Mouse (Mus musculus) ES-CJ7 (cell line): ENCODE results near the gene Ryr2.
A peak's percentile ranks its signal among the peaks of the same experiment; 100 is the strongest.
"Not testable (repeated sequence)": the region's sequence is repeated elsewhere in the genome, so short reads cannot be mapped to it uniquely, and the experiment has no call there.

Experiments
- DNase-seq: peaks from one replicate; pipeline ENCODE4 v3.0.0; 2011; ENCODE audit warnings: low read depth, low spot score

Ryr2 gene

DNA sequence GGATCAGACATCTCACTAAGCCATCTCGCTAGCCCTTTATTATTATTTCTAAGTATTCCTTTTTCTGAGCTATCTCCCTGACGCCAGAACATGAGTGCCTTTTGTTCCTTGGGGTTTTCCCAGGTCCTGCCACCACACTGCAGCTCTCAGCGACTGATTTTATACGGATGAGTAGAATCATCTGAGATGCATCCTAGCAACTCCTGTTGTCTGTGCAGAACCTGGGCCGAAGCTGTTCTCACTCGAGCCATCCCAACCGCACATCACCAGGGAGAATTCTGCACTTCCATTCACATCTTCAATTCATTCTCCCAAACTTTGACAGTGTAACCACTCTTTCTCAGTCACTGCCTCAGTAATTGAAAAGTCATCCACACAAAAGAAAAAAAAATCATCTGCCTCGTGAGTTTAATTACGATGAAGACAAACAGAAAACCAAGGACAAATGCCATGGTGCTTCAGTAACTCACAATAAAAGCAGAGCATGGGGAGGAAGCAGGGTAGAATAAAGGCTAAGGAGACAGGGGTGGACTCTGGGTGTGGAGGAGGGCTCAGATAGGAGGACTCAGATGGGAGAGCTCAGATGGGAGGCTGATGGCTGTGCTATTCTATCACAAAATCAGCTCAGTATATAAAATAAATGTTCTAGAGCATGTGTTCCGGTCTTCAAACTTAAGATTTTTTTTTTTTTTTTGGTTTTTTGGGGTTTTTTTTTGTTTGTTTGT, 226.1 kb downstream of the Ryr2 start:
- no peak for DNase-seq

DNA sequence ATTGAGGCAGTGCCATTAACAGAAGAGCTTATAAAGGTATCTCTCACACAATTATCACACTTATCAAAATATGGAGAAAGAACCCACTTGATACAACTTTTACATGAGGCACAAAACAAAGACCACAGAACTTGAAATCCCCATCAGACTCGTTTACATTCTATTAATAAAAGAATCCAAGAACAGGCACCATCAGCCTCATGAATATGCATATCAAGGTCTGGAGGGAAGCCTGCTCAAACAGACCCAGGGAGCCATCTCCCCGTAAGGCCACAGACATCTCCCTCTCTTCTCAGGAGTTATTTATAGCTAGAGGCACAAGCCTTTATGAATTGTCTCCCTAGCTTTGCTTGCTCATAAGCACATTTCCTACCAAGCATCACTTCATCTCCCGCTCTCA, 227.7 kb downstream of the Ryr2 start:
- DNase-seq: no peak

DNA sequence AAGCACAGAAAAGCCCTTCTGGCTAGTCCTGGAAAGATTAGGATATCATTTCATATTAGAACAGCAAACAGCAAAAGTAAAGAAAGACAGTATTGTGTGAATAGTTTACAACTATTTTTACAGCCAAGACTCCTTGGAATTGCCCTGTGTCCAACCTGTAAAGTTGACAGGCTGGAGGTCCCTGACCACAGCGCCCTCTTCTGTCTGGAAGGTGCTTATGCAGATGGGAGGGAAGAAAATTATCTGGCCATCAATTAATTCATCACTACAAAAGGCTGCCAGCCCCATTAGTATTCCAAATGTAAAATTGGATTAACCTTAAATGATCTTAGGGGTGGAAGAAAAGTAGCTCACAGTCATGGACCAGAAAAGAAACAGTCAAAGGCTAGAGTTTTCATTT, 231.9 kb downstream of the Ryr2 start:
- peak; percentile 29 for DNase-seq

DNA sequence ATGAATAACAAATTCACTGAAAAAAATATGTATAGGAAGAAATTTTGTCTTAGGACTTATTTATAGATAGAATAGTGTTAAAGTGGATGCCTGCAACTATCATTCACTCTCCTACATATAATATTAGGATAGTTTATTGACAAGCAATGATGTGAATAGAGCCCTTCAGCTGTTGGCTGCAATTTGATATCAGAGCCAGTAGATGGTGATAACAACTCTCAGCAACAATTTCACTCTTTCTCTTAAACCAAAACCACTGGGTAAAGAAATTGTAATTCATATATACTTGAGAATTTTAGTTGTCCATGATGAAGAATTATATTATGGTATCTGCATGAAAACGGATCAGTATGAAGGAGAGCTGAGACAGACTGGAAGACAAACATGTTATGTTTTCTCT, 236.8 kb downstream of the Ryr2 start:
- DNase-seq: no peak

DNA sequence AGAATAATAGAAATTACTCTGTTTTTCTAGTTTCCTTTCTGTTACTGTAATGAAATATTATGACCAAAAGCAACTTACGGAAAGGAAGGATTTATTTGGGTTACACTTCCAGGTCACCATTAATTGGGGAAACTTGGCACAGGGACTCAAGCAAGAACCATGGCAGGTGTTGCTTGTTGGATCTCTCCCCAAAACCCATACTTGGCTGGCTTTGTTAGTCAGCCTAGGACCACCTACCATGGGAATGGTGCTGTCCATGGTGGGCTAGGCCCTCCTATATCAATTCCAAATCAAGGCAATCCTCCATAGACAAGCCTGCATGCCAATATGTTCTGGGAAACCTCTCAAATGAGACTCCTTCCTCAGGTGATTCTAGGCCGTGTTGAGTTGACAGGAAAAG, 237.3 kb downstream of the Ryr2 start:
- no peak for DNase-seq

DNA sequence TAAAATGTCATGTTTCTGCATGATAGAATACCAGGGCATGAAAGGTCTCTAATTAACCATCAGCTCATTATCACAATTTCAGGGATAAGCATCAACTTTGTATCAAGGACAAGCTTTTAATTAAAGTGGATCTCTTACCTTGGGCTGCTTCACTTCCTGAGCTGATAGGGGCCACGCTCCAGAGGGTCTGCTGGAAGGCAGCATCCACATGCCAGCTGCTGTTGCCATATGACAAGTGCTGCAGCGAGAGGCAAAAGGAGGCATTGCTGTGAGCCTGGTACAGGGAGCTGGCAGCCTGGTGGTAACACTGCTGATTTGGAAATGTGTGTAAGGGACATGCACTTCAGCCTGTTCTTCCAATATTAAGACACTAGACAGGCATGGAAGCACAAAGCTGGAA, 237.8 kb downstream of the Ryr2 start:
- DNase-seq: no peak

DNA sequence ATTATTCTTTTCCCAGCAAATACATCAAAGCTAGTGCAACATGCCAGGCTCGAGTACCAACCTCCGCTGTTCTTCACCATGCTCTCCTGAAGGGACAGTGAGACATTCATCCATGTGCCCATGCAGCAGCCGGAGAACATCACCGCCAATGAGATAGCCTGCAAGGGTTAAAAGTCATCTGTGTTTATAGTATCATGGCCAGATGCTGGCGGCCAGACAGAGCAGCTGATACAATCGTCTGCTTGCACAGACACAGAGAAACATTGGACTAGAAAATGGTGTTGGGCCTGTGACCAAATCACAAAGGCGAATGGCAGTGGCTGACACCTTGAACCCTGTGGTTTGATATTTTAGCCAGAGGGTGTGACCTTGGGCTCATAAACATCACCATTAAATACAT, 238.7 kb downstream of the Ryr2 start:
- DNase-seq: no peak

DNA sequence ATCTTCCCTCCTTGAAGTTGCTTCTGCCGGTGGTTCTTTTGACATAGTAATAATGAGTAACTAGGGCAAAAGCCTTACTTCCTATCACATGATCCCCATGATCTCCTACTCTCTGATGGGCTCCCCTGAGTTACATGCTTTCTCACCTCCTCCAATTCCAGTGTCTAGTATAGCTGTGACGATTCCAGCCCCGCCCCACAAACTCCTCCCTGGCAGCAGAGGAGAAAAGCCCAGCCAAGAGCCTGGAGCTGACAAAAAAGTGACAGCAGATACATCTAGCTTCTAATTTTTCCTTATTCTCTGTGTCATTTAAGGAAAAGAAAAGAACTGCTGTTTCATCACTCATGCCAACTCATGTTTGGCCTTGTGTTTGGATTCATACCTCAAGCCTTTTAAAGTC, 241.5 kb downstream of the Ryr2 start:
- peak; percentile 10 for DNase-seq

DNA sequence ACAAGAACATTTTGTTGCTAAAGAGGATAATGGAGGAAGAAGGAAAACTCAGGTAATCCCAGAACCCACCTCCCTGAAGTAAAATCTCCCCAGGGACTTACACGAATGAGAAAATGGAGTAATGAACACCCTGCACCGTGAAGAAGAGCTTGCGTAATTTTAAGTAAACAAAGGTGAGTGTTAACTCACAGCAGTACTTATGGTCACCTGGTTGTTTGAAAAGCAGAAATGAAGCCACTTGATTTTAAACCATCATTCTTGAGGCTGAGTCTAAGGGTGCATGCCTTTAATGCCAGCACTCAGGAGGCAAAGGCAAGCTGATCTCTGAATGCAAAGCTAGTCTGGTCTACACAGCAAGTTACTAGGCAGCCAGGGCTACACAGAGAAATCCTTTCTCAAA, 255.1 kb downstream of the Ryr2 start:
- no peak for DNase-seq

DNA sequence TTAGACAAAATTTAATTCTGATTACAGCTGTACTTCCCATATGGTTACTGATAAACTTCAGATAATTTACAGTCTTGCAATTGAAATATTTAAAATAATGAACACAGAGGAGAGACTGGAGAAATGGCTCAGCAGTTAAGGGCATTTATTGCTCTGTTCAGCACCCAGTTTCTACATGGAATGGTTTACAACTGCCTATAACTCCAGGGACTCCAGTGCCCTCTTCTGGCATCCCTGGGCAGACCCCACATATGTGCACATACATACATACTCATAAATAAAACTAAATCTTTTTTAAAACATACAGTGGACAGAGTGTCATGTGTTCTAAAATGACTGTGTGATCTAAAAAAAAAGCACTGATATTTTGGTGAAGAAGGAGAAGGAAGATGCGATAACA, 262.9 kb downstream of the Ryr2 start:
- no peak for DNase-seq

DNA sequence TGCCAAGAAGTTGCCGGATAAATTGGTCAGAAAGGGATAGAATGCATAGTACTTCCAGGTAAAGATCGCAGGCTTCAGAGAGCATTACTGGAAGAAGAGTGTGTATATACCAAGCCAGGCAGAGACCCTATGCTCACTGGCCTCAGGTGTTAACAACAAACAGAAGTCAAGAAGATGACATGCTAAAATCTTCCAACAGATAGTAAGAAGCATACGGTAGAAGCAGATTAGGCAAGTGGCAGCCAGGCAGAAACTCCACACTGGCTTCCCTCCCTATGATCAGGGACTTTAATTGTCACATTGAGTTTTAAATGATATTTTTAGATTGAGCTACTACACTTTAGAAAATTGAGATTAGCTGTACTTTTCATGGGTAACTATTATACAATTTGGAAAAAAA, 268.9 kb downstream of the Ryr2 start:
- no peak for DNase-seq

DNA sequence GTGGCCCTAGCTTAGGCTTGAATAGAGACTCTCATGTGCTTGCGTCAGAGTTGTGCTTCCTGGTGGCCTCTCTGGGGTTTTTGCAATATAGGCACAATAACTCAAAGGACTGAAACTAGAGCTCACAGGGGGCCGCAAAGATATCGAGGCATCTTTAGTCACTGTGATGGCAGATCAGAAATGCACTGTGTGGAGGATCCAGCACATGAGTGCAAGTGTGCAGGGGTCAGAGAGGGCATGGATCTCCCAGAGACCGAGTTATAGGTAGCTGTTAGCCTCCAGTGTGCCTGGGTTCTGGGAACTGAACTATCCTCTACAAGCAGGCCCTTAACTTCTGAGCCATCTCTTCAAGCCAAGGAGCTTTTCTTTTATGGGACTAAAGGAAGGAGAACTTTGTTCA, 269.6 kb downstream of the Ryr2 start:
- DNase-seq: no peak

DNA sequence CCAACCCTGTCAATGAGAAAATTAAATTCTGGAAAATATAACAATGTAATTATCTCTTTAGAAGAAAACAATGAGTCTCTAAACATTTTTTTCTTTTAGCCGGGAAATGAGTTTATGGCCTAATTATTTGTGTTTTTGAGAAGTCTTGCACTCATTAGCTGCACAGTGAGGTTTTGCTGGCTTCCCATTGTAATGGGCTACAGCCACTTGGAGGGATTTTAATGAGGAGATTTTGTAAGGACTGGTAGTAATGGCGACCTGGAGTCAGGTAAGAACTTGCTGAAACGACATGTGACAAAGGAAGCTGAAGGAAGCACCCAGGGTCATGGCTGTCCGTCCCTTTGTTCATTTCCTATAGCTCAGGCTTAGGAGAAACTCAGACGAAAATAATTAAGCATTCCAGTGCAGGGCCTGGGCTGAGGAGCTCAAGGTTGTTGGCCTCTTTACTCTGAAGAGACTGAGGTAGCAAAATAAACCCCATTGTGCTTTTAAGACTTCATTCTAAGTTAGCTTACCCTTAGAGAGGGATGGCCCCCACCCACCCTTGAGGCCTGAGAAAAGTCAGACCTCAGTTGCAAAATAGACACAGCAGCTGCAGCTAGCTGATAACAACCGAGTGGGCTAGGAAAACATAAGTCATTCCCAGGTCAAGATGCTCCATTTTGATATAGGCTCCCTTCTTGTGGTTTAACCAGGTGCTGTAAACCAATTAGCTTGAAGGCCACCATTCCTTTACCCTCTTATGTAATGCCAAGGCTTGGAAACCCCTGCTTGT, 270.3 kb downstream of the Ryr2 start:
- DNase-seq: peak; percentile 10

DNA sequence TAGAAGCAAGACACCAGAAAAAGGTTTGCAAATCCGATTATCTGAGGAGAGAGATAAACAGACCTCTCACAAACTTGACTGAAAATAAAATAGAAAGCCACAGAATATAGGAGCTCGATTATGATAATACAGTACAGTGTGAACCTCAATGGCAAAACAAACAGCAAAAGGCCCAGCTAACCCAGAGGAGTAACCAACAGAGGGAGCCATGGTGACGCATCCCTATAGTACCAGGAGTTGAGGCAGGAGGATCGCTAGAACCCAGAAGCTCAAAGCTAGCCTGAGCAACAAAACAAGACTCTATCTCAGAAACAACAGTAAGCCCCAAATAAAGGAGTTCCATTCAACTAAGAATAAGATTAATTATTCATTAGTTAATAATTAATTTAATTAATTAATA, 275.5 kb downstream of the Ryr2 start:
- DNase-seq: peak; percentile 43

DNA sequence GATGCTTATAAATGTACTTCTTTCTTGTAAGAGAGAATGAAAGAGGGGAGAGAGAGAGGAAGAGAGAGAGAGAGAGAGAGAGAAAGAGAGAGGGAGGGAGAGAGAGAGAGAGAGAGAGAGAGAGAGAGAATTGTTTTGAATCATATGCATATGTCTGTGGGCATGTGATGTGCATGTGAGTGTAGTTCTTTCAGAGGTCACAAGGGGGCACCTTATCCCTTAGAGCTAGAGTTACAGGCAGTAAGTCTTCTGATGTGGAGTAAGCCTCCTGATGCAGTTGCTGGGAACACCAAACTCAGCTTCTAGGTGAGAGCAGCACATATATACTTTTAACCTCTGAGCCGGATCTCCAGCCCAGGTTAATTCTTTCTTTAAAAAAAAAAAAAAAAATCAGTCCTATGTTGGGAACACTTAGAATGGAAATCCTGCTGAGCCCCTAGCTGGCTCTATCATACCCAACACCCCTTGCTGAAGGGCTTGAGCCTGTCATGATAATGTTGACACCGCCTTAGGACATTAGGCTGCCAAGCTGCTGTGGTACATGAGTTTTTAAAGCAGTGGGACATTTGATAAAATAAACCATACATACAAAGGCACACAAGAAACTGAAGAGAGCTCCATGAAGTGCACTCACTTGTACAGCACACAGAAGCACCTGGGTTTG, 281.1 kb downstream of the Ryr2 start:
- peak; percentile 65 for DNase-seq

DNA sequence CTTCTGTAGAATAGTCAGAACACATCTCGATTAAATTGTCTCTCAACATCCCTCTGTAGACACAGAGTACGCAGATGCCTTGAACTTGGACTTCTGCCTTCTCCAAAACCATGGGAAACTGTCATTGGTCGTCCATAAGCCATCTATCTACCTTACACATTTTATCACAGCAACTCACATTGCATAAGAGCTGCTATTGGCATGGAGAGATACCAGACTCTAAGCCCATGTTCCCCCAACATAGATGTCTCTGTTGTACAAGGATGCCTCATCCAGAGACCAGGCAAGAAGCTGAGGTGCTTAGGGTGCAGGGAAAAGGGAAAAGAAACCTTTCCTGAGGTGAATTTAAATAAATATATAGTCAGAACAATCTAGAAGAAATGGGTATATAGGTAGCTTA, 288.0 kb downstream of the Ryr2 start:
- DNase-seq: no peak

DNA sequence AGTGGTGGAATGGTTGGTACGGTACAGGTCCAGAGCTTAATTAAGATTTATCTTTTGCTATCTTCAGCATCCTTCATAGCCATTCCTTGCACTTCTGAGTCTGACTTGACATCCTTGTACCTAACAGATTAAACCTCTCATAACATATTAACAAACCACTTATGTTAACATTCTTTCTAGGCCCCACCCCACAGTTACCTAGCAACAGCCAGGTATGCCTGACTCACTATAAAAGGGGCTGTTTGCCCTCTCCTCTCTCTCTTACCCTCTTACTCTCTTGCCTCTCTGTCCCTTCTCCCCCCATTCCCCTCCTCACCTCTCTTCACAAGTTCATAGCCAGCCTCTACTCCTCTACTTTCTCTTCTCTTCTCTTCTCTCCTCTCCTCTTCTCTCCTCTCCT, 297.4 kb downstream of the Ryr2 start:
- DNase-seq: not testable (repeated sequence)

DNA sequence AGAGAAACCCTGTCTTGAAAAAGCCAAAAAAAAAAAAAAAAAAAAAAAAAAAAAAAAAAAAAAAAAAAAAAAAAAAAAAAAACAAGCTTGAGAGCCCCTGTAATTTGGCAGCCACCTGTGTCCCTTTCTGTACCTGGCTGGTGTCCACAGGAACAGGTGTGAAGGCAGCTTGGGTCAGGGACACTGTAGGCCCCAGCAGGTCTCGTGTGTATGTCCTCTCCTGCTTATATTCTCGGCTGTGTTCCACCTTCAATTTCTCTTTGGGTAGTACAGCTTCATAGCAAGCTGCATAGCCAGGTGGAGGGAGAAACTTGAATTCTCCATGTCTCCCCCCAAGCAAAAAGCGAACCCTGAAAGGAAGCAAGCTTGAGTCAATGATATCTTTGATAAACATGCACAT, 314.2 kb downstream of the Ryr2 start:
- DNase-seq: no peak

DNA sequence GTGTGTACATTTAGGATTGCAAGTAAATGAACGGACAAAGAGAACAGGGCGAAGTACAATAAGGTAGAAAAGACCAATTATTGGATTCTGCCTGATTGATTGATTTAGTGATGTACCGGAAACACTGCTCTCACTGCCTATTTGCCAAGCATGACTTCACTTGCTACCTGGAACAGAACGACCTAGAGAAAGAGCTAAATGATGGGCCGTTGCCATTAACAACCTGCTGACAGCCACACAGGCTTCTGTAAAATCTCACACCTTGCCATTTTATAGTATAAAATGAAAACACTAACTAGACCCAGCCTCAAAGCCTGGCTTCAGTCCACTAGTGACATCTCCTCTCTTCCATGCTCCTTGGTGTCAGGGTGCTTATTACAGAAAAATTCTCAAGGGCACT, 316.2 kb downstream of the Ryr2 start:
- no peak for DNase-seq

DNA sequence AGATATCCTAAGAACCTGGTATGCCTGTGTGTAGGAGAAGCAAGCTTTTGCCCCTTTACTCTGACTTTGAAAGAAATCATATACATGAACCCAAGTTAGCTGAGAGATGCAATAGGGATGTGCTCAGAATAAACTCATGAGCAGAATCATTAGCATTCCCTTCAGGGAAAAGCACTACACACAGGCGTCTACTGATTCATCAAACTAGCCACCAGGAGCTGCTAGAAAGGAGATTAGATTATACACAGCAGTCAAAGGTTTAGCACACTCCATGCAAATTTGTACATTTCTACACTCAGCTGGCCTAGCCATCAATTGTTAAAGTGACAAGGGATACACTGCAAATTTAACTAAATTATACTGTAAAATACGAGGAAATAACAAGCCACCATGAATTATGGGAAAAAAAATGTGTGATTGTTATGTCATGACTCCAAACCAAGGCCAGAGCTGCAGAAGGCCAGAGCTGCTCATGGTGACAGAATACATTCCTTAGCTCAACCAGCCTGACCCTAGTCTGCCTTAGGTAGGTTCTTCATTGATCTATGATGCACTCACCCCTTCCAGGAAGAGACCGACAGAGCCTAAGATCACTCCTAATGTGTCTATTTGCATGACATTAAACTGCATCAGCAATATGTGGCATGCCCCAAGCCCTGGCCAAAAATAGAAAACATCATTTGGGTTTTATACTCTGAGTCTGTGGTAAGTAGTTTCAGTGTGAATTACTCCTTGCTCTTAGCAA, 324.2 kb downstream of the Ryr2 start:
- no peak for DNase-seq

DNA sequence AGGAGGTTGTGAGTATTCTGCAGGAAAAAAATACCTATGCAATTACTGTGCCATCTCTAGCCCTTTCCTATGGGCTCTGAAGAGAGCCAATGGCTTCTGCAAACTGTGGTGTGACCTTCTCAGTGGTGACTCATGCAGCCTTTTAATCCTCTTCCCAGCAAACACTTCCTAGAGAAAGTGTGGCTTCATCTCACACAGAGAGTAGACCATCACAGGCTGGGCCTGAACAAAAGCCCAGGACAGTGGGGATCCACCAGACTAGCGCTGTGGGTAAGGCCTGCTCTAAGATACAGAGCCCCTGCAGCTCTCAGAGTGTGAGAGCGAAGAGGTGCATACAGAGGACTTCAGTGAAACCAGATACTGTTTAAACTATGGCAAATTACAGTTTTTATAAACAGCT, 325.7 kb downstream of the Ryr2 start:
- no peak for DNase-seq

DNA sequence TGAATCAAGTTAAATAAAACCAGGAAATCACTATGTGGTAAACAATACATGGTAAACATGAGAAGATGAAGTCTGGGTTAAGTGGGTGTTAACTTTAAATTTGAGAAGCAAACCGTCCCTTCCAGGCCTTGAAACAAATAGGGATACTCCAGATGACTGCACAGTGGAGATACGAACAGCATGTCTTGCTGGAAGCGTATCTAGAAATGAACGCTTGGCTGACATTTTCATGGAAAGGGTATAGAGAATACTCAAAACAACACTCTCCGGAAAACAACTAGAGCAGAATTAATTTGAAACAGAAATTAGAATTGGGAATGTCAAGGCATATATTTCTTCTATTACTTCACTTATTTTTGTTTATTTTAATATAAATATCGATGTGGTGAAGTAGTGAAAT, 329.0 kb downstream of the Ryr2 start:
- no peak for DNase-seq
